Mouse (Mus musculus) CD8-positive naive resting alpha-beta T cell, adult 2 months (primary cell): ENCODE data around the gene Fndc9.

Experiments
- DNase-seq, 2 experiments: peaks; one replicate each; pipeline ENCODE4 v3.0.0; 2022; ENCODE audit warnings: low read depth in 2 of 2, low spot score in 2 of 2

Gene Fndc9

DNA sequence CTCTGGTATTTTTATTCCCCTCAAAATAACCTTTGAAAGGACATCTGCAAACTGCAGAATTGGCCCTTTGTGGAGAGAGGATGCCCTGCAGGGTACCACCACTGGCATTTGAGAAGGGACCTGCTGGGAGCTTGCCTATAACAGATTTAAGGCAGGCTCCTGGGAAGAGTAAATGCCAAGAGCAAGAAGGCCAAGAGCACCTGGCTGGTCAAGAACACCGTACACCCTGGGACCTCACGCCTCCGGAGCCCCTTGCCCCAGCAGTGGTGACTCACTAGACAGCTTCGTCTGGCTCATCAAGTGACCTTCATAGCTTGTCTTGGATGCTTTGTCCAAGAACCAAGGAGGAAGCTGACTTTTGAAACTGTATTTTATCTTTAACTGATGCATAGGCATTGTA is 2.5 kb upstream of the Fndc9 start:
- DNase-seq = no peak

DNA sequence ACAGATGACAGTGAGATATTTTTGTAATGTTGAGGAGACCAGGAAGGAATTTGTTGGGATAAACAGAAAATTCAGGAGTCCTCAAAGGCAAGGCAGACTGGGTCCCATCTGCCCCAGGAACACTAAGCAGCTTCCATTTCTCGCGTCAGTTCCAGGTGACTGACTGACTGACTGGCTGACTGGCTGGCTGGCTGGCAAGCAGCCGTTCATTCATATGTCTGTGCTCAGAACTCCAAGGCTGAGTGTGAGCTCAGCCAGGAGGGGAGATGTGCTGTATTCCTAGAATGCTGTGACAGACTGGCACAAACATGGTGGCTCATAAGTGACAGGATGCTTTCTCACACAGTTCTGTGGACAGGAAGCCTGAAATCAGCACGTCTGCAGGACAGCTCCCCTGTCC is 1.4 kb upstream of the Fndc9 start:
- no peak for DNase-seq

DNA sequence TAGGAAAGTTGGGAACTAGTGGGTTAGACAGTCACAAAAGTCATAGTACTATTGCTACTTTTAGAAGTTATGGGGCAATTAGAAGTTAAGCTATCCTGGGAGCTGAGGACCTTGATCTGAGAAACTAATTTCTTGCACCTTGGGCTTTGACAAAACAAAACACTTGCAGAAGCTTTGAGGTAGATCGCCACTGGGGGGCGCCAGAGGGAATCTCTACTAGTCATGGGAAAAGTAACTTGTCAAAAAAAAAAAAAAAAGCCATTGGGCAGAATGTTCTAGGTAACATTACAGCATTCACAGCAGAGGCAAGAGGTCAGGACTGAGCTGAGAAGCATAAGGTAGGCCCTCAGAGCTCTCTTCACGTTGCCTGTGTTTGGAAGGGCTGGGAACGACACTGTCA is 1.6 kb downstream of the Fndc9 start:
- DNase-seq = peak; percentile 54 to 73

GRCm38 (mm10) chr11:46241150-46241673 is 5.9 kb downstream of the Fndc9 start:
- no peak for DNase-seq

GRCm38 (mm10) chr11:46241985-46242384 is 6.7 kb downstream of the Fndc9 start:
- no peak for DNase-seq

DNA sequence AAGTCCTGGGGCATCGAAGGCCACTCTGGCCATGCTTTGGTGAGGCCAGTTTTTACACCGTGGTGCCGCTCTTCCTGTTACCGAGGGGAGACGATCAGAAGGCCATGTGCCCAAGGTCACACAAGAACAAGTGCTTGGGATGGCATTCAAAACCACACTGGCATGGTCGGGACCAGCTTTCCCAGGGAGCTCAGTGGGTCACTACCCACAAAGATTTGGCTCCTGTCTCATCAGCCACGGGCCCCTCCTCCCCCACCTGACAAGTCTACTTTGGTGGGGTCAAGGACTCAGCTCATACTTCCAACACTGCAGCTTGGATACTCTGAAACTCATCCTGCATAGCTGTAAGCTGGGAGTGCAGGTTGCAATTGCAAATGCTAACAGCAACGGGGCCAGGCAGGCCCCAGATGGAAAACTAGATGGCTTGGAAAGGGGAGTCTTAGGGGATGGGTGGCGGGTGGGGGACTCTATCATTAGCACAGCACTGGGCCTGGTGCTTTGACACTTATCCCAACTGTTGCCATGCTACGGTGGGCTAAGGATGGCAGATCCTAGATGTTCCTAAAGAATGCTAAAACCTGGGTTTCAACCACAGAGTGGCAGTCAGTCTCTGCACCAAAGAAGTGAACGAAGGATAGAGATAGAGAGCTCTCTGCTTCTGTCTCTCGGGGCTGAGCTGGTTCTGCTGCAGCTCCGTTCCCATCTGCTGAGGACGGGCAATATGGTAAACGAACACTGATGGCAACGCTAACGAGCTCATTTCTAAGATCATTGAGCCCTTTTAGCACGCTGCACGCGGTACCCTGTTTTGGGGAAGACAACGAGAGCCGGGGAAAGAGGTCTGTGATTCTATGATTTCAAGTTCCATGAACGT is 9.6 kb downstream of the Fndc9 start:
- no peak for DNase-seq

DNA sequence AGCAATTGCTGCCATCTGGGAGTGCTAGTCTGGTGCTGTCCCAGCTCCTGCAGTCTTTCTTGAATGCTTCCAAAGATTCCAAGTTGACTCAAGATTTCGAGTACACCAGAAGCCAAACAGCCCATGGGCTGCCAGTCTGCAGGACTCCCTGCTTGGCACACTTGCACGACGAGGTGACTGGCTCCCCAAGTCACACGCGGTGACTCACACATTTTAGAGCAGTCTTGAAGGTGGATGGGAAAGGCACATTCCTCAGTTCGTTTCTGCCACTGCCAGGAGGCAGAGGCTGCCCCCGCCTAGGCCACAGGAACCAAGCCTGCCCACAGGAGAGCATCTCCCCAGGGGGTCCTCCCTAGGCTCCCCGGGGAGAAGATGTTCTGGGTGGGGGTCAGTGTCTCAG is 10.6 kb downstream of the Fndc9 start:
- no peak for DNase-seq

DNA sequence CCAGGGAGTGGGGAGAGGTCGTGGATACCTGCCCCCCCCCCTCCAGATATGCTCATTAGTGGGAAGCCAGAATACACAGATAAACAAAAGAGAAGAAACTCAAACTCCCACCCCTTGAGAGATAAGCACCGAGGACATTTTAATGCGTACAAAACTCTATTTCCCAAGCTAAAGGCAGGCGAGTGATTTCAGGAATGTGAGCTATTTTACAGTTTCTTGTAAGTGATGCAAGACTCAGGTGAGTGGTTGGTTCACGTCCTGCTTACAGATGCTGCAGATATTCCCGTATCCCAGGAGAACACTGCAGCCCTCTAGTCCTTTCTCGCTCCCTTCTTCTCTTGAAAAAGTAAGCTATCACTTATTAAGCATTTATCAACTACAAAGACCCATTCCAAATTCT is 11.1 kb downstream of the Fndc9 start:
- no peak for DNase-seq

DNA sequence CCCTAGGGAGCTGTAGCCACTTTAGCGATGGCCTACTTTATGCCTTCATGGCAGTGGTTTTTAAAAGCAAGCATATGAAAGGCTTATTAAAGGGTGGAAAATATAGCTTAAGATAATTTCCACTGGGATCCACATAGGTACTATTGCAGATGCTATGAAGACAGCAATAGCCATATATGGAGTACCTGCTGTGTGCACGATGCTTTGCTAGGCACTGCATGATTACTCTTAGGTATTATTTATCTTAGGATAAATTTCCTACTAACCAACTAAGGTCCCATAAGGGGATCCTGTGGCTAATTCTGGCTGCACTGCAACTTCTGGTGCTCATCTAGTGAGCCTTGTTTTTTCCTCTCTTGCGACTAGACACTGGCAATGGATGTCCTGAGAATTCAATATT is 13.0 kb downstream of the Fndc9 start:
- no peak for DNase-seq

GRCm38 (mm10) chr11:46251994-46252393 is 16.7 kb downstream of the Fndc9 start:
- peak; percentile 36 to 60 for DNase-seq

DNA sequence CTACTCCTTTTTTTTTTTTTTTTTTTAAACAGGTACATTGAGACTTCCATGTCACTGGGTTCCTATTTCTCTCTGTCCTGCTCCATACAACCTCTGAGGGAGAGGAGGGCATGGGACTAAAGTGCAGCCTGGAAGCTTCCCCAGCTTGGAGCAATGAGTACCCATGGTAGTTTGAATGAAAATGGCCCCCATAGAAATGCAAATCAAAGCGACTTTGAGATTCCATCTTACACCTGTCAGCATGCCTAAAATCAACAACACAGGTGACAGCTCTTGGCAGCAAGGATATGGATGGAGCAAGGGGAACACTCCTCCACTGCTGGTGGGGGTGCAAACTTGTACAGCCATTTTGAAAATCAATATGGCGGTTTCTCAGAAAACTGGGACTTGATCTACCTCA is 20.0 kb downstream of the Fndc9 start:
- no peak for DNase-seq

DNA sequence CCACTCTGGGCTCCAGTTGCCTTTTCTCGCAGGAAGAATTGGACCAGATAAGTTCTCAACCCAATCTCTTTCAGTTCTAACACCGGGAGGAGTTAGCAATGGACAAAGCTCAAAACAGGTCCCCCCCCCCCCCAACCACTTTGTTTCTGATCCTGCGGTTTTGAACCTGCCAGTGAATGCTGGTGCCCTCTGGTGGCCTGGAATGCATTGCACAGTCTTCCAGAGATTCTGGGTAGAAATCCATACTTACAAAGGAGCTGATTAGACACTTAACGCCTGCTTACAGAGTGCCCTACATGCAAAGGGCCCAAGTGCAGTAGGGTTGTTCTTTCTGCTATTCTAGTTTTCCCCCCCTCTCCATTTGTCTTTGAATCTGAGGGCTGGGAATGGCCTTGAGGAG is 22.9 kb downstream of the Fndc9 start:
- no peak for DNase-seq

- no peak for DNase-seq
Observed at GRCm38 (mm10) chr11:46258749-46259148, 23.4 kb downstream of the Fndc9 start.

DNA sequence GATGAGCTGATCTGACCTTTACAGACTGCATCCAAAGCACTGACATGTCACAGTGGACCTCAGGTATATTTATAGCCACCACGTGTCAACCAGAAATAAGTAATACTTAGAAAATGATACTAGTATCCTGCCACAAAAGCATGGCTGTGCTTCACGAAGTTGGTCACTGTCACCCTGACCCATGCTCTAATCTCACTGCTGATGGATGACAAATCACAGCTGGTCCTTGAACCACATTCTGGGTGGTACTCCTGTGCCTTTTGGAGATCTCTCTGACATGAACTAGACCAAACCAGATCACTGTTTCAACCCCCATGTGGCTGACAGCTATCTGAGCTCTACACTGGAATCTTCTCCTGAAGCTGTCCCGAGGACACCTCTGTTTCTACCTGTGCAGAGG is 27.5 kb downstream of the Fndc9 start:
- no peak for DNase-seq

DNA sequence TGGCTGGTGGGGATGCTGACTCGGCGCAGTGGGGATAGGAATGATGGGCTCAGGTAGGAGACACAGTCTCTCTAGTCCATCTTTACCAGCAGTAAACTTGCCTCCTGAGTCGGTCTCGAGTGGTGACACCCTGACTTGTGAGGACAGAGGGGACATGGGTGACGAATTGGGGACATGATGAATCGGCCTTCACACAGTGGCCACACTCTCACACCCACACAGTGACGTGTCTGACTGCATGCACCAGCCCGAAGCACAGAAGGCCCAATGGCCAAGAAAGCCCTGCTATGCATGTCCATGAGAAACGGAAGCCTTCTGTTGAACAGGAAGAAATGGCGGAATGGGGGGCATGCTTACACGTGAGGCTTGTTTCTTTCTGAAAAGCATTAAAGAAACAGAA is 28.0 kb downstream of the Fndc9 start:
- DNase-seq = no peak

- no peak for DNase-seq
Observed at GRCm38 (mm10) chr11:46264584-46264983, 29.3 kb downstream of the Fndc9 start.

DNA sequence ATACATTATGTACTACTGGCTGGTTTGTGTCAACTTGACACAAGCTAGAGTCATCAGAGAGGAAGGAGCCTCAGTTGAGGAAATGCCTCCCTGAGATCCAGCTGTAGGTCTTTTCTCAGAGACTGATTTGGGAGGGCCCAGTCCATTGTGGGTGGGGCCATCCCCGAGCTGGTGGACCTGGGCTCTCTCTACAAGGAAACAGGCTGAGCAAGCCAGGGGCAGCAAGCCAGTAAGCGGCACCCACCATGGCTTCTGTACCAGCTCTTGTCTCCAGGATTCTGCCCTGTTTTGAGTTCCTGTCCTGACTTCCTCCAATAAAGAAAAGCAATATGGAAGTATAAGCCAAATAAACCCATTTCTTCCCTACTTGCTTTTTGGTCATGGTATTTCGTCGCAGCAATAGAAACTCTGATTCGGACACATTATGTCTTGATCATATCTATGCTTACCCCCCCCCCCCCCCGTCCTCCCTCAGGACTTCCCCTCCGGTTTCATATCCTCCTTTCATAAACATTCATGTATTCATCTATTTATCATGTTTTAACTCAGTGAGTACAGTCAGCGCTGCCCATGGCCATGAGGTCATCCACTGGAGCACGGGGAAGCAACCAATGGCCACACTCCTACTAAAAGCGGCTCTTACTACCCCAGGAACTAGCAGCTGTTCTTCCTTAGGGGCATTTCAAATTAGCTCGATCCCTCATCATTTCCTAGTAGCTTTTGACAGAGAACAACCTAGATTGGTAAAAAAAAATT is 29.9 kb downstream of the Fndc9 start:
- no peak for DNase-seq

GRCm38 (mm10) chr11:46268991-46269390 is 33.7 kb downstream of the Fndc9 start:
- DNase-seq = peak; percentile 38 to 64

DNA sequence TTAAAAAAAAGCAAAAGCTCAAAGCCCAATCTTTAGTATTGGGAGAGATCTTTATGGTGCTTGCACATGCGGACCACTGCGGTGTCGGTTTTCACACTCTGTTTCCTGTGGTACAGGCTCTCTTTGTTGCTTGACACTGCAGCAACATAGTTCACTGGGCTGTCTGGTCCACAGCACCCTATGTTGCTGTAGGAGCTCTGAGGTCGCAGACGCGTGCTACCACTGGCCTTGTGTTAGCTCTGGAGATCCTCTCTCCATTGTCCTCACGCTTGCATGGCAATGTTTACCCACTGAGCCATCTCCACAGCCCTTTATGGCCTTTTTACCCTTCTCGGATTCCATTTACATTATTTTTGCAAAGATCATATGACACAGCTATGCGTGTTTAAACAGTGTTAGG is 34.1 kb downstream of the Fndc9 start:
- no peak for DNase-seq

GRCm38 (mm10) chr11:46269893-46270292 is 34.6 kb downstream of the Fndc9 start:
- no peak for DNase-seq

- DNase-seq = no peak
Observed at GRCm38 (mm10) chr11:46272058-46272681, 36.8 kb downstream of the Fndc9 start.

DNA sequence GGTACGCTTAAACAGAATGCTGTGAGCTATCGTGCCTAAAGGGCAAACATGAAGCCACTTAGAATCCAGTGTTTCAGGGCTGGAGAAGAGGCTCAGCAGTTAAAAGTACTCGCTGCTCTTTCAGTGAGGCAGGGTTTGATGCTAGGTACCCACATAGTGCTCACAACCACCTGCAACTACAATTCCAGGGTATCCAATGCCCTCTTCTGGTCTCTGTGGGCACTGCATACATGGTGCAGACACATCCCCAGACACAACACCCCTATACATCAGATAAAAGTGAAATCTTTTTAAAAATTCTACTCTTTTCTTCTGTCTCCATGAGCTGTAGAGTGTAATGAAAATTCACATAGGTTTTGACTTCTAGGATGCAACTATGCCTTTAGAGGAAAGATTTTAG is 38.6 kb downstream of the Fndc9 start:
- DNase-seq = no peak
